In the genomic region with DNA sequence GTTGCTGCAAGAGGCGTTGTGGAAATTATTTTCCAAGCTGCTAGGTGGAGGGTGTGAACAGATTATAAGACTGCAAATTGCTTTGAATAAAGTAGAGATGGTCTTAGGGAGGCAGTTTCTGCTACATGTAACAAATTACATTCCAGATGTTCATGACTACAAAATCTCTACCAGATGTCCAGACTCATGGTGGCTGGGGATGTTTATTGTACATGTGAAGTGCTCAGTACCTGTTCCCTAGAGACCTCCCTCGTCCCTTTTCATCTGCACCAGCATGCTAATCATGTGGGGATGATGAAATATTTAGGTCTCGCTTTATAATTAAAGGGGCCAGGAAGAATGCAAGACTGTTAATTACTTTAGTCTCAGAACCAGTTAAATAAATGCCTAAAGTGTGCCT, we compare ENCODE assay signal across 15 mouse cellular contexts.
DNase-seq lines count a peak whose midpoint lies in the region; ATAC-seq and TF ChIP-seq lines count a peak whose summit lies in the region.
"Had no signal": no experiment of that assay in that cellular context is flagged by ENCODE, and none has a peak within 500 bp of the region (broad histone marks: within the 10 kb centered on the region; RNA-seq: fewer than 3 reads in every experiment).

No protein-coding gene starts in this region.

- peak overlapping the region; percentile 54 for H3K27ac ChIP-seq in heart, adult 2 months
- peak overlapping the region; percentile 30; the same call in 1 of the 2 replicates for H3K27ac ChIP-seq in kidney, embryonic 16.5 days (ENCODE audit: low read length)
- peak overlapping the region; percentile 29; the same call in 1 of the 2 replicates for H3K27ac ChIP-seq in limb, embryonic 15.5 days
- H3K27ac ChIP-seq: stomach, embryonic 15.5 days had no signal

- H3K4me3 ChIP-seq in heart, adult 2 months, result no peak overlapping the region
- no peak overlapping the region for H3K4me3 ChIP-seq in kidney, embryonic 16.5 days (ENCODE audit: low read length)
- no peak overlapping the region for H3K4me3 ChIP-seq in limb, embryonic 15.5 days
- H3K4me3 ChIP-seq: stomach, embryonic 15.5 days had no signal

- no peak for TF ChIP-seq POLR2A in heart, adult 2 months (IDR thresholded peaks at IDR 0.05; ENCODE audit: insufficient read depth, low read depth, low read length)

- no peaks in the 10 kb centered on the region for H3K79me2 ChIP-seq in heart, adult 2 months (replicated peaks; ENCODE audit: control insufficient read depth, insufficient read depth, low read length)

- H3K9ac ChIP-seq in heart, adult 2 months (ENCODE audit: low read depth, low read length), result no peak overlapping the region
- H3K9ac ChIP-seq in kidney, embryonic 16.5 days (replicated peaks; ENCODE audit: low read length), result no peak overlapping the region
- no peak overlapping the region for H3K9ac ChIP-seq in limb, embryonic 15.5 days
- H3K9ac ChIP-seq: stomach, embryonic 15.5 days had no signal

- 51% methylated on average over 3 of the region's 3 CpGs for WGBS in heart, adult 2 months
- 58% methylated on average over 3 of the region's 3 CpGs for WGBS in kidney, embryonic 16.5 days
- 26% methylated on average over 3 of the region's 3 CpGs for WGBS in limb, embryonic 15.5 days

- DNase-seq in heart, adult 2 months, result no peak
- no peak for DNase-seq in heart, postnatal 14 days
- no peak for DNase-seq in kidney, adult 8-10 months
- DNase-seq in embryo, embryonic 10.5 days (ENCODE audit: low spot score), result peak; percentile 29
- no peak for DNase-seq in Muller cell, postnatal 12 days (ENCODE audit: inconsistent ontology term)
- DNase-seq in left cerebral cortex, adult 18-20 months (ENCODE audit: low spot score in 2 of 2), result no peak
- DNase-seq: cerebellum, adult 8-10 months; right cerebral cortex, postnatal 25 days; thymus, postnatal 36 days had no signal

- peaks cover 7% of the 10 kb centered on the region; the same call in 1 of the 2 replicates for H3K36me3 ChIP-seq in heart, adult 2 months (ENCODE audit: control insufficient read depth, insufficient read depth, low read length)
- H3K36me3 ChIP-seq in kidney, embryonic 16.5 days (ENCODE audit: insufficient read depth, low read length), result no peaks in the 10 kb centered on the region
- H3K36me3 ChIP-seq in limb, embryonic 15.5 days, result no peaks in the 10 kb centered on the region
- H3K36me3 ChIP-seq: G1E; stomach, embryonic 15.5 days had no signal

- no peak for ATAC-seq in kidney, embryonic 16.5 days (ENCODE audit: low FRiP score, low TSS enrichment)
- no peak for ATAC-seq in limb, embryonic 15.5 days (ENCODE audit: insufficient number of reproducible peaks, low FRiP score, low TSS enrichment, low read depth)
- ATAC-seq: activated CD4-positive, CD25-positive, alpha-beta regulatory T cell, adult 4 months had no signal

- H3K9me3 ChIP-seq in kidney, embryonic 16.5 days (ENCODE audit: low read length), result no peaks in the 10 kb centered on the region
- H3K9me3 ChIP-seq in limb, embryonic 15.5 days, result no peaks in the 10 kb centered on the region
- H3K9me3 ChIP-seq: G1E; stomach, embryonic 15.5 days had no signal

- H3K4me1 ChIP-seq in heart, adult 2 months (ENCODE audit: control insufficient read depth, insufficient read depth, low read length), result peaks cover 14% of the 10 kb centered on the region
- 0 out of 2 replicates have a peak, but pooled peaks cover 3% of the 10 kb centered on the region for H3K4me1 ChIP-seq in kidney, embryonic 16.5 days (ENCODE audit: insufficient read depth, low read length)
- no peaks in the 10 kb centered on the region for H3K4me1 ChIP-seq in limb, embryonic 15.5 days
- H3K4me1 ChIP-seq: stomach, embryonic 15.5 days had no signal

- no peaks in the 10 kb centered on the region for H3K27me3 ChIP-seq in heart, adult 2 months (ENCODE audit: control insufficient read depth, insufficient read depth, low read length)
- H3K27me3 ChIP-seq in kidney, embryonic 16.5 days (ENCODE audit: insufficient read depth, low read length), result no peaks in the 10 kb centered on the region
- no peaks in the 10 kb centered on the region for H3K27me3 ChIP-seq in limb, embryonic 15.5 days
- H3K27me3 ChIP-seq: stomach, embryonic 15.5 days had no signal

- no peak for TF ChIP-seq EP300 in heart, adult 2 months (IDR thresholded peaks at IDR 0.05; ENCODE audit: insufficient read depth, low read depth, low read length)

- TF ChIP-seq CTCF in heart, adult 2 months (IDR thresholded peaks at IDR 0.05), result no peak

- no peak overlapping the region for H3K4me2 ChIP-seq in kidney, embryonic 16.5 days (replicated peaks; ENCODE audit: low read depth, low read length)
- no peak overlapping the region for H3K4me2 ChIP-seq in limb, embryonic 15.5 days
- H3K4me2 ChIP-seq: midbrain, embryonic 11.5 days; stomach, embryonic 15.5 days had no signal

- intact Hi-C loops in heart, adult 2 months (cut with DNase I), result no loop called here
- intact Hi-C loops in heart, postnatal 14 days (cut with DNase I), result no loop called here
